Mouse (Mus musculus): ENCODE results near the gene Tuba1c. TPM values are rescaled to one million over a fixed set of nuclear protein-coding genes. Genes with fewer than 3 reads are reported as not detected.

Gene Tuba1c
- polyA plus RNA-seq (2015; fragmentation: Nextera tagmentation; extraction: Ambion mirVana), result 20.8 and 23.3 TPM in 2 replicates

DNA sequence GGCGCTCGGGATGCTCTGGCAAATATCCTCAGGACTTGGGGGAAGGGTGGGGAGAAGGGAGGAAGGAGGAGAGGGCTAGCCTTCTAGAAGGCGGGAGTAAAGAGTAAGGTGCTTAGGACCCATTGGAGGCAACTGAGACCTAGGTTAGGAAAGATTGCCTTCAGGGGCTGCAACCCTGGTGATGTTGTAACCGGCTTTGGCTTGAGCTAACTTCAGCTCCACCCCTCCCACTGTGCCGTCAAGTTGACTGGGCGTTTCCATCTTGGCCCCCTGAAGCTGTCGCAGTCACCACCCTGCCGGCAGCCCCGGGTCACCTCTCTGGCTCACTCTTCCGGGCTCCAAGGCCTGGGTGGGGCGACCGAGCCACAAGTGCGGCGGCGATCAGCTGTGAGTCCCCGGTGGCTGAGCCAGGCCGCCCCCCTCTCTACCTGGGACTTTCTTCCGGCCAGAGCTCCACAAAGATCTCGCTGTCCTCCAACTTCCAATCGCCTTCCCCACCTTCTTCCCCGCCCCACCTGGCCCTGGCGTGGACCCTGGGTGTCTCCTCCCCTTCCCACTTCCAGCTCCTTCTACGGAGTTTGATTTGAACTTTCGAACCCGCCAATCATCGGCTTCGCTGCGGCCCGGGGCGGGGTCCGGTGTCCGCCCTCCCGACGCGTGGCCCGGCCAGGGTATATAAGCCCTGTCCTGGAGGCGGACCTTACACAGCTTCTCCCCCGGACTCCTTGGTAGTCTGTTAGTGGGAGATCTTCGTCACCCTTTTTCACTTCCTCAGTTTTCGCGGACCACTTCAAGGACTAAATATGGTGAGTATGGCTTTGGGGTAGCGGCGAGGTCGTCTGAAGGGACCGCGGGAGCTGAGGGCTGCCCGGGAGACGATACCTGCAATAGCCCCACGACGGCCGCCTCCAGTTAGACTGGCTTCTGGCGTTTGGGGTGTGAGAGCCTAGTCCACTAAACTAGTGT, at the start of gene Tuba1c:
Tuba1c (plus strand) TSS at position 273 of the 966 bp plus-strand sequence.
- H3K27ac ChIP-seq (ENCODE audit: low read depth, low read length), result no peak within 1 kb of the TSS
- peaks cover 17% of the 10 kb centered on the region for H3K4me1 ChIP-seq (ENCODE audit: control insufficient read depth, insufficient read depth, low read depth, low read length)
- no peaks in the 10 kb centered on the region for H3K36me3 ChIP-seq (ENCODE audit: control insufficient read depth, insufficient read depth, low read length)
- H3K9ac ChIP-seq (ENCODE audit: low read depth, low read length), result peak within 1 kb of the TSS; percentile 59
- H3K4me2 ChIP-seq (ENCODE audit: low read length), result peak within 1 kb of the TSS; percentile 66
- peak; percentile 74 for ATAC-seq
- WGBS, result 1% methylated on average over 52 of the region's 52 CpGs
- no peaks in the 10 kb centered on the region; the same call in none of the 2 replicates for H3K27me3 ChIP-seq (replicated peaks; ENCODE audit: control insufficient read depth, insufficient read depth, low read length)
- no peaks in the 10 kb centered on the region for H3K9me3 ChIP-seq (ENCODE audit: control insufficient read depth, low read length)
- peak within 1 kb of the TSS; percentile 46 for H3K4me3 ChIP-seq (ENCODE audit: low read length)

DNA sequence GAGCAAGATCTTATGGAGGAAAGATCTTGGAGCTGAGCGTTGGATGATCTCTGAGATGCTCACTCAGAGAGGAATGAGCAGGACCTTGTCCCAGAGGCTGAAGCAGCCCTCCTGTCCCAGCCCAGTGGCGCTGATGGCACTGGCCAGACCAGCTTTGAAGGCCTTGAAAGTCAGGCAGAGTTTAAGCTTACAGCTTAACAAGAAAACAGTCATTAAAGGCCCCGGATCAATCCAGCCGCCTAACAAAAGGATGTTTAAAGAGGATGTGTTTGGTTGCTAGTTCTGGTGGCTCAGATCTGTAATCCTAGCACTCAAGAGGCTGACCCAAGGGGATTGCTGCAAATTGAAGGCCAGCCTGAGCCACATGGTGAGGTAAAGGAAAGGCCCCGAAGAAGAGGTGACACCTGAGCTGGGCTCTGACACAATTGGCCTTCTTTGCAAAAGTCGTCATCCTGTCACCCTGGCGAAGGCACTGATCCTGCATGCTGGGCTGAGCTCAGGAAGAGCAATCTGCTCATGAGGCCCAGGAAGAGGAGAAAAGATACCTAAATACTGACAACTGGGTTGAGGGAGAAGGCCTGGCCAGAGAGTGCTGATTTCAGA, 49.6 kb upstream of the Tuba1c start:
- Histone ChIP-seq H3K4me1 (ENCODE audit: control insufficient read depth, insufficient read depth, low read depth, low read length) (peaks cover 37% of the 10 kb centered on the region), H3K36me3 (ENCODE audit: control insufficient read depth, insufficient read depth, low read length) (no peaks in the 10 kb centered on the region), H3K27ac (ENCODE audit: low read depth, low read length) (0 out of 2 replicates have a peak overlapping the region, but pooled peaks have one; percentile 1), H3K9me3 (ENCODE audit: control insufficient read depth, low read length) (no peaks in the 10 kb centered on the region), H3K9ac (ENCODE audit: low read depth, low read length) (no peak overlapping the region), H3K27me3 (replicated peaks; ENCODE audit: control insufficient read depth, insufficient read depth, low read length) (no peaks in the 10 kb centered on the region), H3K4me3 (ENCODE audit: low read length) (no peak overlapping the region), H3K4me2 (ENCODE audit: low read length) (no peak overlapping the region)
- ATAC-seq, result no peak
- 52% methylated on average over 7 of the region's 7 CpGs for WGBS

DNA sequence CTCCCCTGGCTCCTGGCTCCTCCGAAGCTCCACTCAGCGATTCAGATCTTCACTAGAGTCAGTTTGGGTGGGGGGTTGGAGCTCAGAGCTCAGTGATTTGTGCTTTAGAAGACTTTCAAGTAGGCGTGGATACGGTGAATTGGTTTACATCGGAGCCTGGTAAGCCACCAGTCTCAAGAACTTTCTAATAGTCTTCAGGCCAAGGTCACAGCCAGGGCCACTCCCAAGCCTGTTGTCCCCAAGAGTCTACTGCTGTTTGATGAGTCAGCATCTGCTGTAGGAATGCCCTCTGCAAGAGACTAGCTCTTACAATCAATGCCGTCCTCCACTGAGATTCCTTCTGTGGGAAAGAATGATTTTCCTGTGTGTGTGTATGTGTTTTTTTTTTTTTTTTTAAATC, 47.6 kb upstream of the Tuba1c start:
- whole genome bisulfite sequencing, result 53% methylated on average over 6 of the region's 6 CpGs
- Histone ChIP-seq H3K27me3 (replicated peaks; ENCODE audit: control insufficient read depth, insufficient read depth, low read length) (no peaks in the 10 kb centered on the region), H3K4me1 (ENCODE audit: control insufficient read depth, insufficient read depth, low read depth, low read length) (peaks cover 34% of the 10 kb centered on the region), H3K9ac (ENCODE audit: low read depth, low read length) (no peak overlapping the region; the same call in 1 of the 2 replicates), H3K27ac (ENCODE audit: low read depth, low read length) (peak overlapping the region; percentile 98), H3K9me3 (ENCODE audit: control insufficient read depth, low read length) (no peaks in the 10 kb centered on the region), H3K4me2 (ENCODE audit: low read length) (peak overlapping the region; percentile 7; the same call in 1 of the 2 replicates), H3K4me3 (ENCODE audit: low read length) (no peak overlapping the region), H3K36me3 (ENCODE audit: control insufficient read depth, insufficient read depth, low read length) (no peaks in the 10 kb centered on the region)
- no peak for ATAC-seq

DNA sequence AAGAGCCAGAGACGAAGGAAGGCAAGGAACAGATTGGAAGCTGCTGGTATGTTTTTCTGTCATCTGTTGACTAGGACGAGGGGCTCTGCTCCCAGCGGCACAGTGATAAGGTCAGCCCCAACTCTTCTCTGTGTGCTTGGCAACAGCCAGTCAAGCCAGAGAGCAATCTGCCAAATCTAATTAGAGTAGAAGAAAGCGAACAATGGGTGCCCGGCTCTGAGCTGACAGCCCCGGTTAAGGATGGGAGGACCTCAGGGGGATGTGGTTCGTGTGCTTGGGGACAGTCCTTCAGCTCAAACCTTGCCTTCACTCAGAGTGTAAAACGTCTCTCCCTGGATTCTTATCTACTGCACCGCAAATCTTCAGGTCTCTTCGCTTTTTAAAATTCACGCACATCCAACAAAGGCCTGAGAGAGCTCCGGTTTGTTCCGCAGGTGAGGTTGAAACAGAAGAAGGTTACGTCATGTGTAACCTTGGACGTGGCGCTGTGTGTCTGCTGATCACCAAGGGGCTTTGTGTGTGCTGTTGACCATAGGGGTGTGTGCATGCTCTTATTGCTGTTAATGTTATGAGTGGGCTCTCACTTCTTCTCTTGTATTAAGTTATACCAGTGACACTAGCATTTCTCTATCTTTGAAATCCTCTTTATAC, 46.1 kb upstream of the Tuba1c start:
- Histone ChIP-seq H3K27me3 (replicated peaks; ENCODE audit: control insufficient read depth, insufficient read depth, low read length) (no peaks in the 10 kb centered on the region), H3K4me3 (ENCODE audit: low read length) (peak overlapping the region; percentile 48), H3K27ac (ENCODE audit: low read depth, low read length) (peak overlapping the region; percentile 98), H3K9me3 (ENCODE audit: control insufficient read depth, low read length) (no peaks in the 10 kb centered on the region), H3K4me2 (ENCODE audit: low read length) (peak overlapping the region; percentile 85), H3K9ac (ENCODE audit: low read depth, low read length) (peak overlapping the region; percentile 68), H3K36me3 (ENCODE audit: control insufficient read depth, insufficient read depth, low read length) (no peaks in the 10 kb centered on the region), H3K4me1 (ENCODE audit: control insufficient read depth, insufficient read depth, low read depth, low read length) (peaks cover 34% of the 10 kb centered on the region)
- ATAC-seq, result peak; percentile 73
- 6% methylated on average over 16 of the region's 16 CpGs for WGBS

DNA sequence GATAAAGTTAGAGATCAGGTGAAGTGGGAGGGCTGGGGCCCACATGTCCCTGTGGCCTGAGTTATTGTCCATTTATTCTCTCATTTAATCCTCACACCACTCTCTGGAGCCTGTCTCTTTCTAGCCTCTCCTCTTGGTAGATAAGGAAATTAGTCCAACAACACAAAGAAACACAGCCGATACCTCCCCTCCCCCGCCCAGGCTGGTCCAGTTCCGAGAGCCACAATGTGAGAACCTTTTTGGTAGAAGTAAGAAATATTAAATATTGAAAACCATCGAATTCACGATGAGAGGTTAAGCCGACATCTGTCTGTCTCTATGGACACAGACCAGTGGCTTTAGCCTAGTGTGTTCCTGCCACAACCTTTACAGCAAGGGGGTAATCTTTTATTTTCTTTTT, 45.0 kb upstream of the Tuba1c start:
- Histone ChIP-seq H3K36me3 (ENCODE audit: control insufficient read depth, insufficient read depth, low read length) (no peaks in the 10 kb centered on the region), H3K27me3 (replicated peaks; ENCODE audit: control insufficient read depth, insufficient read depth, low read length) (no peaks in the 10 kb centered on the region), H3K27ac (ENCODE audit: low read depth, low read length) (peak overlapping the region; percentile 98), H3K9me3 (ENCODE audit: control insufficient read depth, low read length) (no peaks in the 10 kb centered on the region), H3K9ac (ENCODE audit: low read depth, low read length) (peak overlapping the region; percentile 83), H3K4me2 (ENCODE audit: low read length) (peak overlapping the region; percentile 85), H3K4me3 (ENCODE audit: low read length) (peak overlapping the region; percentile 48), H3K4me1 (ENCODE audit: control insufficient read depth, insufficient read depth, low read depth, low read length) (peaks cover 38% of the 10 kb centered on the region)
- no peak for ATAC-seq
- WGBS, result 20% methylated on average over 6 of the region's 6 CpGs

DNA sequence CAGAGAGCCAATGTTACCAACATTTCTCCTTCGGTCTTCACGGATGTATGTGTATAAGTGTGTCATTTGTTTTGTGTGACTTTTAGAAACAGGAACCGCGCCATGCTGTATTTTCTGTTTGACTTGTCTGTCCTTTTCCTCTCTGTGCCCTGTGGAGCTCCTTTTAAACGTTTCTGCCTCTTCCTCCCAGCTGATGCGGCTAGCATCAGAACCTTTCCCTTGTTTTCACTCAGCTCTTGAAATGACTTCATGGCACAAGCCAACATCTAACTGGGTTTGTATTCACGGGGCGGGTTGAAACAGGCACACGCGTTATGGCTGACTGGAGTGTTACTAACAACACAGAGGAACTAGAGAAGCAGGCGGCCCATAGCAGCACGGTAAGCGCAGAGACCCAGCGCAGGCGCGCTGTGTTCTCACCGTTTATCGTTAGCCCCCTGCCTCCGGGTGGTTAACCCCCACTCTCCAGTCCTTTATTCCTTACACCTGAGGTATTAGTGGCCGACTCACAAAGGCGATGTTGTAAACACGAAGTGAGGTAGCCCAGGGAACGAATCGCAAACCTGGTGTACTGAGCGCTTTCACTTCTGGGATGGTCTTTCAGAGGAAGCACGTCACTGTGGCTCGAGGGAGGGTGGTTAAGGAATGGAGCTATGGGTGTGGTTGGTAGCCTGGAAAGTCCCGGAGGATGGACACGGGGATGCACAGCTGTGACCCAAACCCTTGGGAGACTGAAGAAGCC, 44.3 kb upstream of the Tuba1c start:
- no peaks in the 10 kb centered on the region for H3K36me3 ChIP-seq (ENCODE audit: control insufficient read depth, insufficient read depth, low read length)
- peak overlapping the region; percentile 48 for H3K4me3 ChIP-seq (ENCODE audit: low read length)
- peak overlapping the region; percentile 83 for H3K9ac ChIP-seq (ENCODE audit: low read depth, low read length)
- no peaks in the 10 kb centered on the region for H3K9me3 ChIP-seq (ENCODE audit: control insufficient read depth, low read length)
- WGBS, result 1% methylated on average over 29 of the region's 29 CpGs
- H3K4me2 ChIP-seq (ENCODE audit: low read length), result peak overlapping the region; percentile 85
- ATAC-seq, result peak; percentile 76
- peaks cover 42% of the 10 kb centered on the region for H3K4me1 ChIP-seq (ENCODE audit: control insufficient read depth, insufficient read depth, low read depth, low read length)
- peak overlapping the region; percentile 98 for H3K27ac ChIP-seq (ENCODE audit: low read depth, low read length)
- H3K27me3 ChIP-seq (replicated peaks; ENCODE audit: control insufficient read depth, insufficient read depth, low read length), result no peaks in the 10 kb centered on the region

DNA sequence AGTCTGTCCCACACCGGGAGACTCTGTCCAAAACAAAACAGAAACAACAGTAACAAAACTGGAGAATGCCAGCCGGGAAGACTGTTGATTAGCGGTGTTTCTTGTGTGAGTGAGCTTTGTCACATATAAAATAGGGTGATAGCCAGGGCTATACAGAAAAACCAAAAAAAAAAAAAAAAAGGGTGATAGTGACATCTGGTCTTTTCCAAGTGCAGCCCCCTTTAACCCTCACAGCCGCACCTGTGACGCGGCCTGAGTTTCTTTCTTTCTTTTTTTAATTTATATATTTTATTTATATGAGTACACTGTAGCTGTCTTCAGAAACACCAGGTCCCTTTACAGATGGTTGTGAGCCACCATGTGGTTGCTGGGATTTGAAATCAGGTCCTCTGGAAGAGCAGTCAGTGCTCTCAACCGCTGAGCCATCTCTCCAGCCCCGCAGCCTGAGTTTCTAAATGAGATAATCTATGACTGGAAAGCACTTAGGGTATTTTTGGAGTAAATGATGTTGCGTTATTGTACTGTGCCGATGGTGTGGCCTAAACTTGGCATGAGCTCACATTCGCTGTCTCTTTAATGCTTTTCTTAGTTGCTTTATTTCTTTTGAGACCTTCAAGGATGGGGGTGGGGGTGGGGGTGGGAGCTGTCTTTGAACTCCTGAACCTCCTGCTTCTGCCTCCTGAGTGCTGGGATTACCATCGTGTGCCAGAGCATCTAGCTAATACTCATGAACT, 43.5 kb upstream of the Tuba1c start:
- peak overlapping the region; percentile 83 for H3K9ac ChIP-seq (ENCODE audit: low read depth, low read length)
- H3K4me1 ChIP-seq (ENCODE audit: control insufficient read depth, insufficient read depth, low read depth, low read length), result peaks cover 49% of the 10 kb centered on the region
- WGBS, result 10% methylated on average over 12 of the region's 12 CpGs

DNA sequence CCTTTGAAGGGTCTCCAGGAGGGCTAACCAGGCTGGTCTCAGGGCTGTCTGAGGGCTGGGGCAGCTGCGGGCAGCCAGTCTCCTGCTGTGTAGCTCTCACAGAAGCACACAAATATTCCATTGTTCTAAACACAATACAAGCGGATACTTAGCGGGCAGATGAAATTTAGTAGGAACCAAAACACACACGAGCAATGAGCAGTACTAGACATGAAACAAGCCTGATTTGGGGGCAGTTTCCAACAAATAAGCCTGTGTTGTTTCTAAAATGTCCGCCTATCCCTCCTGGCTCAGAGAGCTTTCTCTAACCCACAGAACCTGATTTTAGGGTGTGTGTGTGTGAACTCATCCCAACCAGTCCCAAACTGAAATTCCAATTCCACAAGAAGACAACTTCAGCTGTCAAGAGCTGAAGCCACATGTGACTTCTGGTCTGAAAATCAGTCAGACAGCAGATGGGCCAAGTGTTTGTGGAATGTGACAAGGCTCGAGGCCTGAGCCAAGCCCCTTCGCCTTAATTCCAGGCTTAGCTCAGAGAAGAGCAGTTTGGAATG, 42.5 kb upstream of the Tuba1c start:
- peak overlapping the region; percentile 98 for H3K27ac ChIP-seq (ENCODE audit: low read depth, low read length)
- H3K4me2 ChIP-seq (ENCODE audit: low read length), result peak overlapping the region; percentile 85
- no peaks in the 10 kb centered on the region for H3K9me3 ChIP-seq (ENCODE audit: control insufficient read depth, low read length)
- peaks cover 54% of the 10 kb centered on the region for H3K4me1 ChIP-seq (ENCODE audit: control insufficient read depth, insufficient read depth, low read depth, low read length)
- H3K9ac ChIP-seq (ENCODE audit: low read depth, low read length), result peak overlapping the region; percentile 83
- no peaks in the 10 kb centered on the region for H3K36me3 ChIP-seq (ENCODE audit: control insufficient read depth, insufficient read depth, low read length)
- no peak for ATAC-seq
- no peaks in the 10 kb centered on the region for H3K27me3 ChIP-seq (replicated peaks; ENCODE audit: control insufficient read depth, insufficient read depth, low read length)
- H3K4me3 ChIP-seq (ENCODE audit: low read length), result peak overlapping the region; percentile 48
- WGBS, result 5% methylated on average over 7 of the region's 7 CpGs

More for the DNA sequence above, 43.5 kb upstream of the Tuba1c start:
- no peak for ATAC-seq
- Histone ChIP-seq H3K27me3 (replicated peaks; ENCODE audit: control insufficient read depth, insufficient read depth, low read length) (no peaks in the 10 kb centered on the region), H3K36me3 (ENCODE audit: control insufficient read depth, insufficient read depth, low read length) (no peaks in the 10 kb centered on the region), H3K27ac (ENCODE audit: low read depth, low read length) (peak overlapping the region; percentile 98), H3K9me3 (ENCODE audit: control insufficient read depth, low read length) (no peaks in the 10 kb centered on the region), H3K4me3 (ENCODE audit: low read length) (peak overlapping the region; percentile 48), H3K4me2 (ENCODE audit: low read length) (peak overlapping the region; percentile 85)
